Mouse (Mus musculus): ENCODE measurements around the gene Aco2. TPM values are rescaled to one million over a fixed set of nuclear protein-coding genes. Genes with fewer than 3 reads are reported as not detected.

The Aco2 gene
- polyA plus RNA-seq, 1 experiment from 2014 or later = 559 TPM

GRCm38 (mm10) chr15:81853081-81853480 is 19.0 kb upstream of the Aco2 start:
- ATAC-seq (no peak), DNase-seq (ENCODE audit: low read depth, low spot score) (no peak)
- no peak for TF ChIP-seq CTCF (IDR thresholded peaks at IDR 0.05)
- in situ Hi-C loops (cut with MboI; ENCODE audit: low pct_unique_long_range_greater_than_20kb) = no loop called here
- ChIA-PET CTCF (interaction anchor here (1.3 kb wide), 1 partner anchor 22 kb away, joined by 7 read pairs; no protein-coding TSS in a partner anchor), POLR2A (no interaction called here)
- no peaks in the 10 kb centered on the region for H3K27me3 ChIP-seq

- ChIA-PET POLR2A (interaction anchor here (0.6 to 3.2 kb wide), 2 partner anchors 25 to 45 kb away, joined by 3 to 9 read pairs; no protein-coding TSS in a partner anchor), CTCF (no interaction called here)
- in situ Hi-C loops (cut with MboI; ENCODE audit: low pct_unique_long_range_greater_than_20kb) = no loop called here
- peak; percentile 59 for ATAC-seq
- no peak for TF ChIP-seq CTCF (IDR thresholded peaks at IDR 0.05)
- peak; percentile 74 for DNase-seq (ENCODE audit: low read depth, low spot score)
- H3K27me3 ChIP-seq = no peaks in the 10 kb centered on the region
Measured at GRCm38 (mm10) chr15:81856030-81856790, 15.9 kb upstream of the Aco2 start.

GRCm38 (mm10) chr15:81856938-81857723 is 15.0 kb upstream of the Aco2 start:
- in situ Hi-C loops (cut with MboI; ENCODE audit: low pct_unique_long_range_greater_than_20kb) = no loop called here
- POLR2A ChIA-PET = interaction anchor here (0.6 to 3.2 kb wide), 6 partner anchors 26 to 89 kb away, joined by 3 to 9 read pairs (median 4); no protein-coding TSS in a partner anchor
- no peak for DNase-seq (ENCODE audit: low read depth, low spot score)
- no peak for ATAC-seq
- CTCF ChIA-PET = interaction anchor here (1.7 kb wide), 1 partner anchor 26 kb away, joined by 9 read pairs; no protein-coding TSS in a partner anchor
- TF ChIP-seq CTCF (IDR thresholded peaks at IDR 0.05) = no peak
- H3K27me3 ChIP-seq = no peaks in the 10 kb centered on the region

DNA sequence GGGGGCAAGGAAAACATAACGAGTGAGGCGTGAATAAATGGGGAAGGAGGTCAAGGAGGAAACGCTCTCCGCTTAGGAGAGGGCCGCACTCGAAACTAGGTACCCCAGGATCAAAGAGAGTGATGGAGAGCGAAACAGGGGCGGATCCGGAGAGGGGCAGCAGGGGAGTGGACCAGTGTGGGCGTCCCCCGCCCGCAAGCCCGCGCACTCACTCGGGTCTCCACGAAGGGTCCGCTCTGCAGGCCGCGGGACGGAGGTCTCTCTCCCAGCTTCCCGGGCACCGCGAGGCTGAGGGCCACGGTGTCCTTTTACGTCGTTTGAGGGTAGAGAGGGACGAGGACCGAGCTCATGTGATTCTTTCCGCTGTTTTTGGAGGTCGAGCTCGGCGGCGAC is 14.4 kb upstream of the Aco2 start:
- CTCF ChIA-PET = interaction anchor here (1.7 kb wide), 1 partner anchor 26 kb away, joined by 9 read pairs; no protein-coding TSS in a partner anchor
- in situ Hi-C loops (cut with MboI; ENCODE audit: low pct_unique_long_range_greater_than_20kb) = no loop called here
- no peak for TF ChIP-seq CTCF (IDR thresholded peaks at IDR 0.05)
- no peaks in the 10 kb centered on the region for H3K27me3 ChIP-seq
- DNase-seq (ENCODE audit: low read depth, low spot score) = no peak
- POLR2A ChIA-PET = interaction anchor here (0.8 to 3.2 kb wide), 7 partner anchors 13 to 102 kb away, joined by 3 to 9 read pairs (median 4); no protein-coding TSS in a partner anchor
- no peak for ATAC-seq

- POLR2A ChIA-PET = interaction anchor here (0.8 to 3.2 kb wide), 8 partner anchors 13 to 102 kb away, joined by 3 to 9 read pairs (median 4); no protein-coding TSS in a partner anchor
- CTCF ChIA-PET = interaction anchor here (1.7 kb wide), 1 partner anchor 27 kb away, joined by 9 read pairs; no protein-coding TSS in a partner anchor
- DNase-seq (ENCODE audit: low read depth, low spot score) = peak; percentile 65
- no peak for TF ChIP-seq CTCF (IDR thresholded peaks at IDR 0.05)
- no peaks in the 10 kb centered on the region for H3K27me3 ChIP-seq
- in situ Hi-C loops (cut with MboI; ENCODE audit: low pct_unique_long_range_greater_than_20kb) = no loop called here
- ATAC-seq = peak; percentile 3
Measured at GRCm38 (mm10) chr15:81858138-81858516, 14.0 kb upstream of the Aco2 start.

- CTCF ChIA-PET = interaction anchor here (1.3 to 1.7 kb wide), 3 partner anchors 19 to 27 kb away, joined by 3 to 9 read pairs (median 3); no protein-coding TSS in a partner anchor
- no peaks in the 10 kb centered on the region for H3K27me3 ChIP-seq
- ATAC-seq (peak; percentile 5), DNase-seq (ENCODE audit: low read depth, low spot score) (no peak)
- TF ChIP-seq CTCF (IDR thresholded peaks at IDR 0.05) = no peak
- in situ Hi-C loops (cut with MboI; ENCODE audit: low pct_unique_long_range_greater_than_20kb) = no loop called here
- POLR2A ChIA-PET = interaction anchor here (0.9 to 3.2 kb wide), 6 partner anchors 14 to 103 kb away, joined by 3 to 9 read pairs (median 4); no protein-coding TSS in a partner anchor
Measured at GRCm38 (mm10) chr15:81858517-81859329, 13.4 kb upstream of the Aco2 start, which contains the start of gene Tob2. TSS of gene Tob2 (minus strand) at chr15:81858796.

- in situ Hi-C loops (cut with MboI; ENCODE audit: low pct_unique_long_range_greater_than_20kb) = no loop called here
Measured at GRCm38 (mm10) chr15:81859330-81860255, 12.5 kb upstream of the Aco2 start.

GRCm38 (mm10) chr15:81860471-81861135 is 11.5 kb upstream of the Aco2 start:
- ATAC-seq (no peak), DNase-seq (ENCODE audit: low read depth, low spot score) (no peak)
- POLR2A ChIA-PET = interaction anchor here (2.4 kb wide), 1 partner anchor 11 kb away, joined by 8 read pairs; the partner anchor contains the start of genes Aco2 and Phf5a

More at GRCm38 (mm10) chr15:81859330-81860255, 12.5 kb upstream of the Aco2 start:
- DNase-seq (ENCODE audit: low read depth, low spot score) (peak; percentile 83), ATAC-seq (peak; percentile 33)
- ChIA-PET POLR2A (interaction anchor here (0.6 to 3.2 kb wide), 6 partner anchors 12 to 275 kb away, joined by 3 to 9 read pairs (median 4); partner anchors contain the start of genes Aco2 and Phf5a), CTCF (interaction anchor here (1.1 to 1.4 kb wide), 4 partner anchors 9 to 26 kb away, joined by 3 to 4 read pairs (median 3); no protein-coding TSS in a partner anchor)
- TF ChIP-seq CTCF (IDR thresholded peaks at IDR 0.05) = no peak
- no peaks in the 10 kb centered on the region for H3K27me3 ChIP-seq

More at GRCm38 (mm10) chr15:81860471-81861135, 11.5 kb upstream of the Aco2 start:
- in situ Hi-C loops (cut with MboI; ENCODE audit: low pct_unique_long_range_greater_than_20kb) = no loop called here
- CTCF ChIA-PET = interaction anchor here (1.1 to 2.5 kb wide), 3 partner anchors 8 to 30 kb away, joined by 3 to 7 read pairs (median 4); no protein-coding TSS in a partner anchor
- TF ChIP-seq CTCF (IDR thresholded peaks at IDR 0.05) = no peak
- H3K27me3 ChIP-seq = no peaks in the 10 kb centered on the region

All from Patski (cell line).